Mouse (Mus musculus) stomach, embryonic 14.5 days (tissue): ENCODE measurements around the gene Tmc5. TPM values are rescaled to one million over a fixed set of nuclear protein-coding genes. Genes with fewer than 3 reads are reported as not detected.
A peak's percentile ranks its signal among the peaks of the same experiment; 100 is the strongest.

Experiments
- ATAC-seq: fragments of 200-750 bp; cut with Nextera tagmentation; 2 replicates; pipeline ENCODE4 v1.8.0; 2017; ENCODE audit warnings: low read depth, moderate TSS enrichment; ENCODE audit not compliant: insufficient number of reproducible peaks, insufficient read depth, low FRiP score
- H3K27ac ChIP-seq: fragments of 300-500 bp; sonication (generic); 2 replicates; pipeline ENCODE4 v1.5.1; 2014; ENCODE audit warnings: mild to moderate bottlenecking, low read length, moderate library complexity, mixed read lengths
- H3K27me3 ChIP-seq: fragments of 300-500 bp; sonication (generic); 2 replicates; pipeline ENCODE4 v1.6.1; 2014; ENCODE audit warnings: low read length, control low read depth, mixed read lengths; ENCODE audit not compliant: control insufficient read depth, insufficient read depth
- H3K36me3 ChIP-seq: fragments of 300-500 bp; sonication (generic); 2 replicates; pipeline ENCODE4 v1.6.1; 2014; ENCODE audit warnings: mild to moderate bottlenecking, control low read depth, low read length, moderate library complexity, mixed read lengths; ENCODE audit not compliant: control insufficient read depth, insufficient read depth
- H3K4me1 ChIP-seq: fragments of 300-500 bp; sonication (generic); 2 replicates; pipeline ENCODE4 v1.6.1; 2014; ENCODE audit warnings: low read length, control low read depth, mixed read lengths; ENCODE audit not compliant: control insufficient read depth, insufficient read depth
- H3K4me2 ChIP-seq: fragments of 300-500 bp; sonication (generic); replicated peaks from 2 replicates; pipeline ENCODE4 v1.6.1; 2014; ENCODE audit warnings: low read depth, low read length, control low read depth
- H3K4me3 ChIP-seq: fragments of 300-500 bp; sonication (generic); 2 replicates; pipeline ENCODE4 v1.5.1; 2014; ENCODE audit warnings: low read depth, low read length, control low read depth
- H3K9ac ChIP-seq: fragments of 300-500 bp; sonication (generic); replicated peaks from 2 replicates; pipeline ENCODE4 v1.6.1; 2014; ENCODE audit warnings: low read depth, mild to moderate bottlenecking, control low read depth, low read length, moderate library complexity, mixed read lengths
- H3K9me3 ChIP-seq: fragments of 300-500 bp; sonication (generic); 2 replicates; pipeline ENCODE4 v1.6.1; 2016; ENCODE audit warnings: low read depth, low read length, control low read depth; ENCODE audit not compliant: control insufficient read depth
- WGBS: fragments of 180-500 bp; shearing (Covaris S2); extraction: QIAGEN DNeasy Blood & Tissue Kit; methylation state at CpG from one replicate; pipeline ENCODE4 v1.1.7; 2014; 5-methylcytosine and 5-hydroxymethylcytosine counted together
- polyA plus RNA-seq: library from polyadenylated mRNA; unstranded; fragments of >200 nt; fragmentation: Nextera tagmentation; extraction: Ambion mirVana; gene quantifications from 2 replicates; pipeline ENCODE4 v1.2.1, GENCODE M21; 2014

Tmc5 gene
- polyA plus RNA-seq, 1 experiment from 2014 or later = 0.51 TPM

DNA sequence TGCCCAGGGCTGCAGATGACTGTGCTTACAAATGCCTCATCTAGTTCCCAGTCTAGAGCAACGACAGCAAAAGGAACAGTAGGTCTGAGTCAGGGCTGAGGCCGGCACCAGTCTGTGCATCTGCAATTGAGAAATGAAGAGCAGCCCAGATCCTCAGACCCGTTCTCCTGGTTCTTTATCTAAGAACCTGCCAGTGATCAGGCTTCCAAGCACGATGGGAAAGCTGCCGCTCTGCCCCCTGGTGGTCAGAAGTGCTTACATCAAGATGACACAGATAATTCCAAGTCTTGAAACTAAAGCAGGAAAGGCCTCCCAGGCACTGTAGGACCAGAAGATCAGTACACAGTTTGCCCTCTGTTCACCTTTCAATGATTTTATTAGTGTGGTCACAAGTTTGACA is 91.1 kb downstream of the Tmc5 start:
- H3K27ac ChIP-seq = no peak overlapping the region
- no peaks in the 10 kb centered on the region for H3K27me3 ChIP-seq
- peak; percentile 44; the same call in 1 of the 2 replicates for ATAC-seq
- no peak overlapping the region for H3K4me3 ChIP-seq
- 28% methylated on average over 5 of the region's 5 CpGs for WGBS
- no peaks in the 10 kb centered on the region for H3K4me1 ChIP-seq
- peaks cover 39% of the 10 kb centered on the region for H3K36me3 ChIP-seq
- no peak overlapping the region for H3K9ac ChIP-seq
- no peak overlapping the region for H3K4me2 ChIP-seq
- no peaks in the 10 kb centered on the region for H3K9me3 ChIP-seq

DNA sequence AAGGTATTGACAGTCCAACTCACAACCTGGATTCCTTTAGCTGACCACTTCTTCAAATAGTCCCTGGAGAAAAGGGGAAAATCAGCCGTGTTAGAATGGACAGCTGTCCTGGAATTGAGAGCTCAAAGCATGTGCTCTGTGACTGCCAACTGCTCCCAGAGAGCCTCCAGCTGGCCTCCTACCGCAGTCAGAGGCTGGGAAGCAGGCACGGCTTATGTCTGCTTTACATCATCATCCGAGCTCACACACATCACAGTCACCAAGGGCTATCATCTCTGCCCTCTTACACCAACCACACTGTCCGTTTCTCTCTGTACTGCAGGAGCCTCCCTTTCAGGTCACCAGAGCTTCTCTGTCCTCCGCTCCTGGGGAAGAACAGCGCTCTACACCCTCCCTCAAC is 92.0 kb downstream of the Tmc5 start:
- Histone ChIP-seq H3K9ac (no peak overlapping the region), H3K27ac (no peak overlapping the region), H3K27me3 (no peaks in the 10 kb centered on the region), H3K4me1 (no peaks in the 10 kb centered on the region), H3K9me3 (no peaks in the 10 kb centered on the region), H3K4me3 (no peak overlapping the region), H3K4me2 (no peak overlapping the region), H3K36me3 (peaks cover 39% of the 10 kb centered on the region)
- WGBS = 88% methylated on average over 7 of the region's 7 CpGs
- no peak for ATAC-seq

DNA sequence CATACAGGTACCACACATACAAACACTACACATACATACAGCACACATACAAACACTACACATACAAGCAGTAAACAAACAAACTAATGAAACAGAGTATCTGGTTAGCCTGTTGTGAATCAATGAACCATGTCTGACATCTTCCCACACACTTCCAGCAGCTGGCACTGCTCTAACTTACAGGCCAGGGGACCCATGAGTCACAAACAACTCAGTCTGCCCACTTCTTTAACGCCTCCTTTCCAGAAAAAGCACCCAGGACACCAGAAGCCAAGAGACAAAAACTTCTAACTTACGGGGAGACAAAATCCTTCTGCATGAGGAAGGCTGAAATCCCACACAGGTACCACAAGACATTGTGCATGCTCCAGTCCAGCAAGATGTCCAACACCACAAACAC is 94.2 kb downstream of the Tmc5 start:
- Histone ChIP-seq H3K27ac (no peak overlapping the region), H3K27me3 (no peaks in the 10 kb centered on the region), H3K9me3 (no peaks in the 10 kb centered on the region), H3K4me2 (no peak overlapping the region), H3K4me1 (no peaks in the 10 kb centered on the region), H3K9ac (no peak overlapping the region), H3K4me3 (no peak overlapping the region), H3K36me3 (peaks cover 39% of the 10 kb centered on the region)
- WGBS = 93% methylated on average over 2 of the region's 2 CpGs
- no peak for ATAC-seq

DNA sequence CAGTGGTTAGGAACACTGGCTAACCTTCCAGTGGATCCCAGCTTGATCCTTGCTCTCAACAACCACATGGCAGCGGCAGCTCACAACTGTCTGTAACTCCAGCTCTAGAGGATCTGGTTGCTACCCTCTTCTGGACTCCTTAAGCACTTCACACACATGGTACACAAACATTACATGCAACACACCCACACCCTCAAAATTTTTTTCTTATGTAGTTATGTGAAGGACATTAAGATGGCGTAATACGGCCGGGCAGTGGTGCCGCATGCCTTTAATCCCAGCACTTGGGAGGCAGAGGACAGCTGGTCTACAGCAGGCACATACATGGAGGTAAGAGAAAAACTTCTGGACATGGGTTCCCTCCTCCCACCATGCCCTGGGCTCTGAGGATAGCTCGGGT is 99.0 kb downstream of the Tmc5 start:
- Histone ChIP-seq H3K36me3 (peaks cover 11% of the 10 kb centered on the region; the same call in 1 of the 2 replicates), H3K4me2 (no peak overlapping the region), H3K9ac (no peak overlapping the region), H3K9me3 (no peaks in the 10 kb centered on the region), H3K27me3 (no peaks in the 10 kb centered on the region), H3K4me3 (no peak overlapping the region), H3K27ac (no peak overlapping the region), H3K4me1 (no peaks in the 10 kb centered on the region)
- no peak for ATAC-seq
- 97% methylated on average over 6 of the region's 6 CpGs for WGBS

DNA sequence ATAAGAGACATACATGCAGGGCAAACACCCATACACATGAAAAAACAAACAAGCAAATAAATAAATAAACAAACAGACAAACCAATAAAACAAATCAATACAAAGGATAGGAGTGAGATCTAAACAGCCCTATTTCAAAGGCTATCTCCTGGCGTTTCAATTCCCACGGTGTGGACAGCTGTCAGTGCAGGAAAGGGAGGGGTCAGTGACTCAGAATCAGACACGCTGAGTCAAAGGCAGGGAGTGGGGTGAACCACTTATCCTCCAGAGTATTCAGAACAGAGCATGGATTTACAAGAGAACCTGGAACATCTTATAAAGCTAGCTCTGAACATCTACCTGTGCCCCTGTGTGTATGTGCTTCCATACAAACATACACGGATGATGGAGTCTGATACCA is 100.1 kb downstream of the Tmc5 start:
- Histone ChIP-seq H3K27me3 (no peaks in the 10 kb centered on the region), H3K27ac (no peak overlapping the region), H3K4me3 (no peak overlapping the region), H3K4me1 (no peaks in the 10 kb centered on the region), H3K9me3 (no peaks in the 10 kb centered on the region), H3K36me3 (peaks cover 1% of the 10 kb centered on the region; the same call in 1 of the 2 replicates), H3K9ac (no peak overlapping the region), H3K4me2 (no peak overlapping the region)
- ATAC-seq = no peak
- 70% methylated on average over 4 of the region's 4 CpGs for WGBS

DNA sequence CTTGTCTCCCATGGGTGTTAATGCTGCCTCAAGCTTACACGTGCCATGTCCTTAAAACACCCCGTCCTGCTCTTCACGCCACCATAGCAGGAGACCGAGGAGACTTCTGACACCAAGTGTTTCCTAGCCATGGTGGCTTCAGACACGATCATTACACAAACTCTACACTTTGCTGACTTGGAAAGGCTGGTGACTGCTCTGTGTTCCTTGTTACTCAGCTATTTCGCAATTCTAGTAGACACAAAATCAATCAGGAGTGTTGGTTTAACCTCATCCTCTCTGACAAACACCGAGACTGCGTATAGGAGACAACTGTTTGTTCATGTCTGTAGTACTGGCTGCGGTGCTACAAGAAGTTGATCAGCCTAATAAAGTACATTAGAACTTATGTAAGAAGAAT is 101.8 kb downstream of the Tmc5 start:
- Histone ChIP-seq H3K27me3 (no peaks in the 10 kb centered on the region), H3K36me3 (no peaks in the 10 kb centered on the region; the same call in 1 of the 2 replicates), H3K4me1 (peaks cover 8% of the 10 kb centered on the region), H3K27ac (no peak overlapping the region), H3K9me3 (no peaks in the 10 kb centered on the region), H3K9ac (no peak overlapping the region), H3K4me3 (no peak overlapping the region), H3K4me2 (no peak overlapping the region)
- 74% methylated on average over 9 of the region's 9 CpGs for WGBS
- no peak for ATAC-seq

DNA sequence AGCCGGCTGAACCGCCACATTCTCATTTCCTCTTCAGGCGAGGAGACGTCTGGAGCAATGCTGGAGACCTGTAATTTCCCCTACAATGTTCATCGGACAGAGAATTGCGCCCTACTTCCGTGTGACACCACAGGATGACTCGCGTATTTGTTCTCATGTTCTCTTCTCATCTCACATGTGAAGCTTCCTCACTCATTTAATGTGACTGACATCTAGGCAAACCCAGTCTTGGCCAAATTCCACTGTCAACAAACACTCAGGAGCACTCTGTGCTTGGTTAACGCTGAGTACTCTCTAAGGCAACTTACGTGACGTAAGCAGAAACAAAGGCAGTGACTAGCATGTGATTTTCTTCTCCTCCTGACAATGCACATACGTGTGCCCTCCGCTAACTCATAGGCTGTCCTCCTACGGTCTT is 106.1 kb downstream of the Tmc5 start:
- WGBS = 88% methylated on average over 15 of the region's 15 CpGs
- H3K9ac ChIP-seq = no peak overlapping the region
- H3K27ac ChIP-seq = no peak overlapping the region
- no peak overlapping the region for H3K4me2 ChIP-seq
- no peaks in the 10 kb centered on the region for H3K36me3 ChIP-seq
- ATAC-seq = no peak
- no peaks in the 10 kb centered on the region for H3K27me3 ChIP-seq
- H3K4me1 ChIP-seq = peaks cover 17% of the 10 kb centered on the region
- no peak overlapping the region for H3K4me3 ChIP-seq
- H3K9me3 ChIP-seq = no peaks in the 10 kb centered on the region

DNA sequence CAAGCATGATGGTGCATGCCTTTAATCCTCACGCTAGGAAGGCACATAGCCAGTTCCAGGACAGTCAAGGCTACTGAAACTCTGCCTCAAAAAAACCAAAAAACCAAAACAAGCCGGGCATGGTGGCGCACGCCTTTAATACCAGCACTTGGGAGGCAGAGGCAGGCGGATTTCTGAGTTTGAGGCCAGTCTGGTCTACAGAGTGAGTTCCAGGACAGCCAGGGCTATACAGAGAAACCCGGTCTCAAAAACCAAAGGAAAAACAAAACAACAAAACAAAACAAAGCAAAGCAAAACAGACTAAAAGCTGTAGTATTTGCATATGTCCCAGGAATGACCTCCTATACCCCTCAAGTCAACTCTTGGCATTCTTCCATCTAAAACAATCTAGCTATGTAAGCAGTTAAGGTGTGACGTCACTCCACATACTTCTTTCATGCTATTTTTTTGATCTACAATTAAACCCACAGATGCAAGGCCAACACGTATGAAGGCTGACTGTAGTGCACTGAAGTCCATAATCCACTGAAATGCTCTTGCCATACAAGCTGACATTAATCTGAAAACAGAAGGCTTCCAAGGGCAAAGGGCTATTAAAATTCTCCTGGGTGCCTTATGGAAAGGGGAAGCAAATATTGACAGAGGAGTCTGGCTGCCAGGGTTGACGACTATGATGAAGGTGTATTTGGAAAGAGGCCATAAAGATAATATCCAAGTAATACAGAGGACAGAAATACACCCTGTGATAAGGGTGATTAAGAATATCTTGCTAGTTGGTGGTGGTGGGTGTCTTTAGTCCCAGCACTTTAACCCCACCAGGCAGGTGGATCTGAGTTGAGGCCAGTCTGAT is 107.1 kb downstream of the Tmc5 start:
- 74% methylated on average over 9 of the region's 9 CpGs for WGBS
- peaks cover 17% of the 10 kb centered on the region for H3K4me1 ChIP-seq
- no peak overlapping the region for H3K27ac ChIP-seq
- no peaks in the 10 kb centered on the region for H3K36me3 ChIP-seq
- peak; percentile 35; the same call in 1 of the 2 replicates for ATAC-seq
- H3K4me2 ChIP-seq = peak overlapping the region; percentile 68
- H3K4me3 ChIP-seq = peak overlapping the region; percentile 92
- H3K27me3 ChIP-seq = no peaks in the 10 kb centered on the region
- H3K9me3 ChIP-seq = no peaks in the 10 kb centered on the region
- H3K9ac ChIP-seq = peak overlapping the region; percentile 76
